Mouse (Mus musculus) WW6 (cell line): Measurements from ENCODE around the gene Ccdc134.
A peak's percentile ranks its signal among the peaks of the same experiment; 100 is the strongest.
"Not testable (repeated sequence)": the region's sequence is repeated elsewhere in the genome, so short reads cannot be mapped to it uniquely, and the experiment has no call there.

Experiments used
- DNase-seq: peaks from one replicate; pipeline ENCODE4 v3.0.0-alpha.2; 2013; ENCODE audit warnings: low read depth, low spot score

Gene Ccdc134

DNA sequence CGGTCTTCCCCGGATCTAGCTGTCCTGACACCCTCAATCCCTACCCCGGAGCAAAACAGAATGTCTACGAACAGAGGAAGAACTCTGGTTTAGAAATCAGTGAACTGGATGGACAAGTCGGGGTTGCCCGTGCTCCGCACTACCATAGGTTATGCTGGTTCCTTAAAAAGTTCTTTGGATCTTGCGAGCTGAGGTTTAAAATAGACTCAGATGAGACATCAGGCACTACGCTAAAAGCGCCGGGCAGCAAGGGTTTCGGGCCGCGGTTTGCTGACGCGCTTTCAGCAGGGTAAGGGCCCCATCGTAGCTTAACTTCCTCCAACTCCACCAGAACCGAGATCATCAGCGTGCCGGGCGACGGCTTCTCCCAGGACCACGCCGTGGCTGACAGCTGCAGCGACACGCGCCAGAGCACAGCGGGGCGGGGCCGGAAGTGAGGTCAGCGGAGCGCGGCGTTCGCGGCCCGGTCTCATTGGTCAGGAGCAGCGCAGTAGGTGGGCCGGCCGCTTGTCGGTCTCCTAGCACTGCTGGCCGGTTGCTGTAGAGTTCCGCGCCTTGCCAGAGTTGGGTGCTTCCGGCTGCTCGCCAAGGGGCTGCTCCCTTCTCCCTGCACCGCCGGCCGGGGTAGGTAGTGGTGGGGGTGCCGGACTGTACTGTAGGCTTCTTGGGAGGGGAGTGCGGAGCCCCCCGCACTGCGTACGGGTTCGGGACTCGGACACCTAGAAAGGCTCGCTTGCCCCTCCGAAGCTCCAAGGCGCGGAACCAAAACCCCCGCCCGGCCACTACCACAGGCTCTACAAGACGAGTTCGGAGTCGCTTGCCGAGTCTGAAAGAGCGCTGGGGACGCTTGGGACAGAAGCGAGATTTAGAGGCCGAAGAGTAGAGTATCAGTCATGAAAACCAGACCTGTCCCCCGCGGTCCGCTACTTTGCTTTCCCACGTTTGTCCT lies at the start of gene Ccdc134:
Gene Ccdc134, plus strand, starts transcription at position 497 of the 949 bp plus-strand sequence.
- DNase-seq: peak; percentile 77

- DNase-seq: no peak
Measured at GRCm38 (mm10) chr15:82079883-82080282, 47.8 kb upstream of the Ccdc134 start.

GRCm38 (mm10) chr15:82081161-82081560 lies 46.6 kb upstream of the Ccdc134 start:
- DNase-seq: no peak

- no peak for DNase-seq
Measured at GRCm38 (mm10) chr15:82085606-82086005, 42.1 kb upstream of the Ccdc134 start.

GRCm38 (mm10) chr15:82086131-82086530 lies 41.6 kb upstream of the Ccdc134 start:
- DNase-seq: no peak

- DNase-seq: no peak
Measured at GRCm38 (mm10) chr15:82087266-82087665, 40.5 kb upstream of the Ccdc134 start.

DNA sequence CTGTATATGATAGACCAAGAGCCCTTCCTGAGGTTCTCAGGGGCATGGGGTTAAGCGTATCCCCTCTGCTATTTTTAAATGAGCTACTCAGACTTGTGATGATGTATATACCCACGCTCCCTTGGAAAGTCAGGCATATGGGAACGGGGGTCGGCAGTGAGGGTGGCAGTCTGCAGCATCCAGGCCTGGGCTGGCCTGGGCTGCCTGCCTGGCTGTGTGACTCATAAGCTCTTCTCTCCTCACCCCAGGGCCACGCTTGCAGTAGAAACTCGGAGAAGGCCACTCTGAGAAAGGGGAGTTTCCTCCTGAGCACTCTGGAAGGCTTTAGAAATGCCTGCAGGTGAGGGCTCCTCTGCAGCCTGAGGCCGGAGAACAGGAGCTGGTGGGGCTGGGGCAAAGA lies 36.7 kb upstream of the Ccdc134 start:
- no peak for DNase-seq

DNA sequence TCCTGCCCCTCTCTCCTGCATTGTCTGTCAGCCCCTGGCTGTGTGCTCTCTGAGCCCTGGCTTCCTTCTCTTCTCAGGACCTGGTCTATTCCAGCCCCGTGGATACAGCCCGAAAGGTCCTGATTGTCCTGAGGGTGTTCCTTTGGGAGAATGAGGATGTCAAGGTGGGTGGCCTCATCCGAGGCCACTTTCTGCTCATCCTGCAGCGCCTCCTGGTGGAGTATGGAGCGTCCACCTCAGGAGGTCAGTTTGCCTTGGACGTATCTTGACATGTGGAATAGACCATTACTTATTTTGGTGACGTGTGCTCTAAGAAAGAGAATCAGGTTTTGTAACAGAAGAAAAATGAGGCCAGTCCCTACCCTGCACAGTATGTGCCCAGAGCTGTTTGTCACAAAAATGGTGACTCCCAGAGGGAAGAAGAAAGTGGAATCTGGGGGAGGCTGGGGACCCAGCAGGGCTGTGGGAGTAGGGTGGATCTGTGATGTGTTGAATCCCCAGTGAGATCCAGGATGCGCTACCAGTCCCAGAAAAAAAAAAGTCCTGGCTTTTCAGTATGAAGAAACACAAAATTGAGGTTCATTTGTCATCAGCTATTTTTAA lies 20.7 kb upstream of the Ccdc134 start:
- no peak for DNase-seq

GRCm38 (mm10) chr15:82120544-82120943 lies 7.2 kb upstream of the Ccdc134 start:
- no peak for DNase-seq

GRCm38 (mm10) chr15:82126690-82127089 lies 1.0 kb upstream of the Ccdc134 start:
- DNase-seq: not testable (repeated sequence)

- no peak for DNase-seq
Measured at GRCm38 (mm10) chr15:82128398-82128797, 676 bp downstream of the Ccdc134 start.

GRCm38 (mm10) chr15:82130599-82130998 lies 2.9 kb downstream of the Ccdc134 start:
- no peak for DNase-seq

- no peak for DNase-seq
Measured at GRCm38 (mm10) chr15:82135372-82135771, 7.7 kb downstream of the Ccdc134 start.

GRCm38 (mm10) chr15:82138565-82138964 lies 10.8 kb downstream of the Ccdc134 start:
- no peak for DNase-seq

DNA sequence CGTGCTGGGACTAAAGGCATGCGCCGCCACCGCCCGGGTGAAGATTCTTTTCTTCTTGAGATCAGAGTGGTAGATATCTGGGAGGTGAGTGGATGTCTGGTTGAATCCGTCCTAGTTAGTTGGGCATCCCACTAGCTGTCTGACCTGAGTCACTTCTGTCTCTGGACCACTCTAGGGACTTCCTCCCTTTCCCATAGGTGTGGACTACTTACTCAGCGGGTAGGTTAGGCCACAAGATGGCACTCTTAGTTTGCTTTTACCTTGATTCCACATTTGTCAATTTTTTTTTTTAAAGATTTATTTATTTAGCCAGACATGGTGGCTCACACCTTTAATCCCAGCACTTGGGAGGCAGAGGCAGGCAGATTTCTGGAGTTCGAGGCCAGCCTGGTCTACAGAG lies 11.5 kb downstream of the Ccdc134 start:
- no peak for DNase-seq

DNA sequence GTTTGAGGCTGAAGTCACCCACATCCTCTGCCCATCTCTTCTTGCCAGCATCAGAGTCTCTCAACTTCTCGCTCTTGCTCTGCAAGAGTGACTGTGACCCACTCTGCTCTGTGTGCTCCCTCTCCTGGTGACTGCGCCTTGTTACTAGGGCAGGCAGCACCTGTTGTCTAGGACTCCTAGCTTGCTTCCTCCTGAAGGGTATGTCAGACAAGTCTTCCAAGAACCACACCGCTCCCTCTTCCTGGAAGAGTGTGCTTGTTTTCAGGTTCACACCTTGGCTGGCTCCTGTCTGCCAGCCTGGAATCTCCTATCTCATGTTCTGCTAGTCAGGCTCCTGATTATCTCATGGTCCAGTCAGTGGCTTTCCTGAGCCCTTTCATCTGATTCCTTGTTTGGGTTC lies 12.6 kb downstream of the Ccdc134 start:
- DNase-seq: no peak

DNA sequence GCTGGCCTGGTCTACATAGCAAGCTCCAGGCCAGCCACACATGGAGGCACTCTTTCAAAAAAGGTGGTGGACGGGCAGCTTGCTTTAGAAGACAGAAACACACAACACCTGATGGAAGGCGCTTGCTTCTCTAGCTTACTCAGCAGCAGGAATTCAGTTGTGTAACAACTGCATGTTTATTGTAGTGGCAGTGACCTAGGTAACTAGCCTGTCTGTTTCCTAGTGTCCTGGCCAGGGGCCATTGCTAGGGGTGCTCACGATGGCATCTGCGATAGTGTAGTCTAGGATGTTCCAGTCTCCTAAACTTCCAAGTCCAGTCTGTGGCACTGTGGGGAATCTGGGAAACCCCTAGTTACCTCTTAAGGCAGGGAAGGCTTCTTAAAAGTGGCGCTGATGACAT lies 16.4 kb downstream of the Ccdc134 start:
- DNase-seq: no peak

DNA sequence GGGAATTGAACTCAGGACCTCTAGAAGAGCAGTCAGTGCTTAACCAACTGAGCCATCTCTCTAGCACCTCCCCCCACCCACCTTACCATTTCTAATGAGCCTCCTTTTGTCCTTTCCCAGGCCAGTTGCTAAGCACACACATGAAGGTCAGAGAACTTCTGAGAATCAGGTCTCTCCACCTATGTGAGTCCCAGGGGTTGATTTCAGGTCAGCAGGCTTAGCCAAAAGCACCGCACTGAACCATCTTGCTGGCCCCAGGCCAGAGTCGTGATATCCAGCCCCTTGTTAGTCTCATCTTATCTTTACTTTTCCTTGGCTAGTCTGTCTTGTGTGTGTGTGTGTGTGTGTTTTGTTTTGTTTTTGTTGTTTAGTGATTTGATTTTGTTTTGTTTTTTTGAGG lies 17.7 kb downstream of the Ccdc134 start:
- no peak for DNase-seq

DNA sequence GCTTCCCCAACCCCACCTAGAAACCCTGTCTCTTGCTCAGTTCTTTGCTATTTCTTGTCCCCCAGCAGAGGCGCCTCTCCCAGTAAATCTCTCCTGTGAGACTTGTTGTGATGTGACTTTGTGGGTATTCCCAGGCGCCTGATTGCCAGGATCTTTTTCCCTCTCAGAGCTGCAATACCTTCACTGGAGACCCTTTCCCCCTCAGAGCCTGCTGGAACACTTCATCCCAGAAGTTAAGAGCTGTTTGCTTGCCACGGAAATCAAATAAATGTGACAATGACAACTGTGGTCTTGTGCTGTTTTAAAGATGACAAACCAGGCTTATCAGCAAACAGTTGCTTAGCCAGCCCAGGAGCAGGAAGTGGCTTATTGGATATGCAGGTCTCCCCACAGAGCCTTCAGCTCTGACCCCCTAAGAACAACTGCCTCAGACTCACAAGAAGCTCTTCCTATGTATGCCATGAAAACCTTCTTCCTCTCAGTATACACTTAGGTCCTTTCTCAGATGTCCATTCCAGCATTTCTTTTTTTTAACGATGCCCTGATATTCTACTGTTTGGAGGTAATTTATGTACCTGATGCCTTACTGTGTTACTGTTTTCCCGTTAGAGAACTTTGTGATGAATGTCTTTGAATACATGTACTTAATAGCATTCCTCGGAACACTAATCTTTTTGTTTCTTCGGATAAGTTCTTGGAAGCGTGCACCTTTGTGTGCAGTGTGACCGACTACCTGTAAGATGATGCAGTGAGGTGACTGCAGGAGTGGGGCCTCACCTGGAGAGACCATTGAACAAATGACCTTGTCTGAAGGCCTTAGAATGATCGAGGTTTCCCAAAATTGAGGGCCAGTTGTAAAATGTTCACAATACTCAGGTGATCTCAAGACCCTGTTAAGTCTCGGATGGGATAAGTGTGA lies 18.4 kb downstream of the Ccdc134 start:
- DNase-seq: no peak

- peak; percentile 98 for DNase-seq
Measured at GRCm38 (mm10) chr15:82146770-82147610, 19.3 kb downstream of the Ccdc134 start, which contains the start of gene Srebf2. TSS of gene Srebf2 (plus strand) at chr15:82147181.

- DNase-seq: no peak
Measured at GRCm38 (mm10) chr15:82147611-82148111, 19.9 kb downstream of the Ccdc134 start.
